Mouse (Mus musculus) spleen, postnatal 4 days (tissue): Measurements from ENCODE around the gene Gsk3b.

Experiments
- DNase-seq, 2 experiments: peaks; one replicate each; pipeline ENCODE4 v3.0.0; 2022; ENCODE audit warnings: low spot score in 2 of 2

Gene Gsk3b

GRCm38 (mm10) chr16:38282559-38283160 lies 193.9 kb downstream of the Gsk3b start:
- DNase-seq = no peak

DNA sequence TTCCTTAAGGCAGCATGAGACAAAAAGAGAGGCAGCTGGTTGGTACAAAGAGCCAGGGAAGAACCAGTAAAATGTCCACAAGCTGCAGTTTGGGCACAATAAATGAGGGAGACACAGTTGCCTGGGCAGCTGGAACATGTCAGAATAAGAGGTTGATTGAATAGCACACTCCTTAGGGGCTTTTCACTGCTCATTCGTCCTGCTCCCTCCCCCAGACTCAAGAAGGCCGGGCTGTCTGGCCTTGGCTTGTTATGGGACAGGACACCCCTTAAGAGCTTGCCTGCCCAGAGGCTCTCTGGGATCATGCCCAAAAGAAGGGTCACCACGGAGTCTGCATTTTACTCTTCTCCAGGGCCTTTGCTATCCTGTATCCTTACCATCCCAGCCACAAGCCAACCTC lies 194.5 kb downstream of the Gsk3b start:
- DNase-seq = no peak

DNA sequence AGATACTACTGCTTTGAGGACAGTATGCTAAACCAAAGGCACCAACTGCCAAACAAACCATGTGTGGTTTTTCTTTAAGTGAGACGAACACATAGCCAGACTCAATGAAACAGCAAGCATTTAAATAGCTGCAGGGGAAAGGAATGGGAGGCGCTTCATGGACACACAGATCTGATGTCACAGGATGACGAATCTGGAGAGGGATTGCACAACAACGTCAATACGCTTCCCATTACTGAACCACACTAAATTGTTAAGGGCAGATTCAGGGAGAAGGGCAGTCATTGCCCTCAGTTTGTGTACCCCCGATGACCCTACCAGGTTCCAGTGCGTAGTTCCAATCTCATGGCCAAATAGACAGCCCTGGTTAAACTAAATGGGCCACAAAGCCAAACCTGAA lies 197.0 kb downstream of the Gsk3b start:
- DNase-seq = no peak

- no peak for DNase-seq
Measured at GRCm38 (mm10) chr16:38286541-38286940, 197.7 kb downstream of the Gsk3b start.

GRCm38 (mm10) chr16:38287357-38287756 lies 198.6 kb downstream of the Gsk3b start:
- no peak for DNase-seq

- no peak for DNase-seq
Measured at GRCm38 (mm10) chr16:38287762-38288161, 199.0 kb downstream of the Gsk3b start.

DNA sequence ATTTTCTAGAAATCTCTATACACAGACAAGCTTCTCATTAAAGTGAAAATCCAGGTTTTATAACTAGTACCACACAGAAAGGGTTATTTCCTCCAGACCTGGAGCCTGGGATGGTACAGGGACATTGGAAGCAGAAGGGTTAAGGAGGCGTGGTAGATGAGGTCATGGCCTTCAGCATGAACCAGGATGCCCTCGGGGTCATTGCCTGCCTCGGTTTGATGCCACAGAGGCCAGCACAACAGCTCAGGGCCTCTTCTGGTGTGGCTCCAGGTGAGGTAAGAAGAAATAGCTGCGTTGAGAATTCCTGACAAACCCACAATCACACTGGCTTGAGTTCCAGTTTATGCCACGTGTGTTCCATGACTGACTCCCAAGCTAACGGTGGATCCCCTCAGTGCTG lies 200.1 kb downstream of the Gsk3b start:
- DNase-seq = no peak

DNA sequence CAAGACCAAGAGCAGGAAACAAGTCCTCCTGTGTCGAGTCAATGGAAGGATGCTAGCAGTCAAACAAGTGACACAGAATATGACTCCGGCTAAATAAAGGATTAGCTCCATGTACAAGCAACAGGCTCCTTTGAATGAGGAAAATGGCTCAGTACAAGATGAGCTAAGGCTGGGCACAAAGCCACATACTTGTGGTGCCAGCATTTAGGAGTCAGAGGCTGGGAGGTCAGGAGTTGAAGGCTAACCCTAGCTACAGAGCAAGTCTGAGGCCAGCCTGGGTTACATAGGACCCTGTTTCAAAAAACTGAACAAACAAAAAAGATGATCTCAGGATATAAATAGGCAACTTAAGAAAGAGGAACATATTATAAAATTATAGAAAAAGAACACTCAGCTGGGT lies 201.3 kb downstream of the Gsk3b start:
- no peak for DNase-seq

GRCm38 (mm10) chr16:38294685-38295348 lies 206.0 kb downstream of the Gsk3b start, which contains the start of gene Nr1i2:
Gene Nr1i2 (minus strand): TSS chr16:38294824.
- no peak for DNase-seq

DNA sequence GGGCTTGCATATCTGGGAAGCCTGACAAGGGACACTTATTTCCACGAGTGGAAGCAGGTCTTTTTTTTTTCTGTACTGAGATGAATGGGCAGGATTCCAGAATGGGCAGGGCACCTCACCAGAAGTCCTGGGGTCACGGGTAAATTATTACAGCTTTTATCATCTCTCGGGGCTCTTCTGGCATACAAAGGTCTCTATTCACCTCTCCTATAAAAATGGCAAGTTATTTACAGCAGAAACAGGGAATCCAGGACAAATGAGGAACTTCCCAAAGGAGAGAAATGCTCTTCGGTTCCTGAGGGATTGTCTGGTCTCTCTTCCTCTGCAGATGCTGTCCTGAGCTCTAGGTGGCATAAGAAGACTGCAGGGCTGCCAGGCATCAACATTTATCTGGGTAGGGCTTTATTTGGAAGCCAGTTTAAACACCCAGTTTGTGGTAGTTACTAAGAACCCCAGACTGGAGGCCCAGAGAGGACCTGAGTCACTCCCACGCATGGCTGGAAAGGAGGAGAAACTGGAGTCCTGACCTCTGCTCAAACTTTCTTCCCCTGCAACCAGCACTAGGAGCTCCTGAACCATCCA lies 206.6 kb downstream of the Gsk3b start:
- no peak for DNase-seq
